Mouse (Mus musculus): ENCODE data around the gene Plppr4. TPM values are rescaled to one million over a fixed set of nuclear protein-coding genes. Genes with fewer than 3 reads are reported as not detected.

The Plppr4 gene
- total RNA-seq, 4 experiments from 2014 or later, result 0.16 TPM; not detected in 3

DNA sequence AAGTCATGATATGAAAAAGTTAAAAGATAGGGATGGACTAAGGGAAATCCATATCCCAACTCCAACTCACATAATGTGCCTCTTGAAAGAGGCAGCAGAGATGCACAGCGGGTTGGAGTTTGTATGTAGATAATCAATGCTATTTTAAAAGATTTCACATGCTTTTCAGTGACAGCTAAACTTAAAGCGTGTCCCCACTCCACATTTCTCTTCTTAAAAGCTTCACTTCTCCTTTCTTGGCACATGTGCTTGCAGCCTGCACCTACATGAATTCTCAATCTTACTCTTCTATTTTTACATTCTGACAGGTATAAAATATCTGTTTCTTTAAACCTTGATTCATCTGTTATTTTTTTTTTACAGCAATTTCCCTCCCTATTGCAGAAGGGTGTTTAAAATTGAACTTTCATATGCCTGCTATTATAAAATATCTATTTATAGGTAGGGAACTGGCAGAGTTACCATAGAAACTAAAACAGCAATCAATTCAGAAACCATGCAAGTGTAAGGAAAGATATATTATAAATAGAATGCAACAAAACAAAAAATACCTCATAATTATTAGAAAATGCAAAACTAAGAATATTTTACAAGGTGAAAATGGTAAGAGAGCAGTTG lies 66.3 kb downstream of the Plppr4 start:
- DNase-seq (ENCODE audit: low spot score in 2 of 2), result no peak

Small RNA genes within 50 kb of the gene (microRNA-seq; reads per million reads assigned to microRNA genes)
- gene Gm22408, result not detected

Other genes starting within 250 kb of the Plppr4 start
- gene Plppr5, start 214.0 kb upstream of the Plppr4 start, total RNA-seq (2022), result not detected

All from gastrocnemius, adult 8-10 months (tissue).